Mouse (Mus musculus) kidney, postnatal 4 days (tissue): ENCODE measurements at regions not wholly inside any gene's neighbourhood (a gene's known extent, or its start where the extent isn't known, plus 50 kb on each side); places are given as distances from the start of the nearest gene placed in this dataset.

Experiments
- DNase-seq, 2 experiments: peaks; one replicate each; pipeline ENCODE4 v3.0.0; 2021; ENCODE audit warnings: mixed read lengths in 2 of 2

DNA sequence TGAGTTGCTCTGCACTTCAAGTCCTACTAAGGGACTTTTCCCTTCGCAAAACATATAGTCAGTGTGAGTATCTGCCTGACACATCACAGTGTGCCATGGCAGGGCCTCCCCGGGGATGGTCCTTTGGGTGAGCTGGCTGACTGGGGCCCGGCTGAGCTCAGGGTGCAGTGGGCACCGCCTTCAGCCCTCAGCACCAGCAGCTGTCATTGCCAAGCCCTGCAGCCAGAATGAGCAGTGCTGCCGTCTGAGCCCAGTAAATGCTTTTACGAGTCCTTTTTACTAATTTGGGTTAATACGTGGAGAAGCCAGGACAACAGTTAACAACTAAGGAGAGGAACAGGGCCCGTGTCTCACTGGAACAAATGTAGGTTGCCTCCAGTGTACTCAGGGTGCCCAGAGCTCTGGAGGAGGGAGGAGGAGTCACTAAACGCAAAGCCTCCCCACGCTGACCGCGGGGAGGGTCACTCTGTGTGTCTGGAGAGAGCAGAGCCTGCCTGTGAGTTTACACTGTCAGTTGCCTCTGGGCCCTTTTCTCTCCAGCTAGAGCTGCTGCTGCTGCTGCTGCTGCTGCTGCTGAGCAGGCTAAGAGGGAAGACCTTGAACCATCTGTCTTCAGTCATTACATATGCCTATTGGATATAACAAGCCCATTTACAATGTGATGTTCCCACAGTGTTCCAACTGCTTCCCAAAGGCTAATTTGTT lies 60.1 kb upstream of the Vps8 start:
- no peak for DNase-seq

DNA sequence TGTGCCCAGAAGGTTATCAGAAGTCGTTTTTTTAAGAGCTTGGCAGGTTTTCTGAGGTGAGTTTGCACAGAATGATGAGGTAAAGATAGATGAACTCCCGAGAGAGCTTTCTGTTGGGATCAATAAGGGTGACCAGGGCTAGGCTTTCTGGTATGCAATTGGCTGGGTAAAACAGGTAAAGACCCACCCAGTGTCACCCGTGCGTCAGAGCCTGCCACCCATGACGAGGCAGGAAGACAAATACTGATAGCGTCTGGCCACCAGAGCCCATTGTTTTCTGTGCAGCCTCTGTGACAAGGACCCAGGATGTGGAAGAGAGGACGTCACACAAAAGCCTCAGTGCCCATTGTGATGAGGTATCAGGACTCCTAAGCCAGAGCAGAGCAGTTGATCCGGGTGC lies 58.0 kb upstream of the Vps8 start:
- DNase-seq = no peak

DNA sequence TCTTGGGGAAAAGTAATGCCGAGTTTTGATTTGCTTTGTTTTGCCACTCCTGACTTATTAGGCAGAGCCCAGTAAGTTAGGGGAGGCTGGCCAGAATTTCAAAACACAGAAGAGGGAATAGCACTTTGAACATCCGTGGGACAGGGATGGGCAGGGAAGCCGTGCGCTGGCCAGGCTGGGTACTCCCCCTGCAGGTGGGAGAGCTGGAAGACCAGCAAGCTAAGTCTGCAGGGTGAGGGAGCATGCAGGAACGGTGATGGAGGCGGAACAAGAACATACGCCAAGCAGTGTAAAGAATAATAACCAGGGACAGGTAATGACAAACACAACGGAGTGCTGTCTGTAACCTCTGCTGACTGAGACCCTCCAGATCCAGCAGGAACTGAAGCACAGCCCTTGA lies 55.5 kb upstream of the Vps8 start:
- DNase-seq = peak; percentile 65 to 76

- DNase-seq = no peak
Observed at GRCm38 (mm10) chr16:21368821-21369220, 54.1 kb upstream of the Vps8 start.

DNA sequence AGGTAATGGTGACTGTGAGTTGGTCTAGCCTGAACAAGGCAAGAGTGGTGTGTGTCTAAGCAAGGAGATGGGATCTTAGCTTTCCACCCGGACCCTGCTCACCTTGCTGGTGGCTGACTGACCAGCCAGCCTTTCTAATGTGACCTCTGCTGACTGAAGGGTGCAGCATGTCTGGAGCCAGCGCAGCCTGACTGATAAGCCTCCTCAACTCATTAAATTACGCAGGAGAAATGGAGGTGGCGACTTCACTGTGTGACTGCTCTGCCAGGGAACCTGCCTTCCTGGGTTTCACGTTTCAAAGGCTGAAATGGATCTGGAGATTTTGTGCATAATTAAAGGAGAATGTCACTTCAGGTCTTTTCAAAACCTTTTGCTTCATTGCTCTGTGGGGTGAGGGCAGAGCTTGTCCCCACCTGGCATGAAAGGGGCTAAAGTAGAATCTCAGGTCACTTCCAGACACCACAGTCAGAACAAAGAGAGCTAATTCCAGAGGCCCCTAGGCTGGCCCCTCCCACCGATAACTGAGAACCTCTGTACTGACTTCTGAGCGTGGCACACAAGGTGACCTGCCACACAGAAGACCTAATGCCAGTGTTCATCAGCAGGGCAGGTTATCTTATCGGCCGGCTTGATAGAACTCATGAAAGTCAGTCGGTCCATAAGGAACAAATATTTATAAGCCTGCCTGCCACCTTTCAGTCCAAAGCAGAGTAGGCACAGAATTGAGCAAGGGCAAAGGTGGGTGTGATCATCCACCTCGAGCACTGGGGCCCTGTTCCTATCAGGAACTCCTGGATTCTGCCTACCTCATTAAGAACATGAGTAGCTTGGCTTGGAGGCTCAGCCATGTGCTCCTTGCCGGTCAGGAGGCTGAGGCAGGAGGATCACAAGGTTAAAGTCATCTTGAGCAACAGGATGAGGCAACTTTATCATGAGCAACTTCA lies 53.1 kb upstream of the Vps8 start:
- DNase-seq = no peak
